Mouse (Mus musculus): Measurements from ENCODE around the gene Ccdc14.

DNA sequence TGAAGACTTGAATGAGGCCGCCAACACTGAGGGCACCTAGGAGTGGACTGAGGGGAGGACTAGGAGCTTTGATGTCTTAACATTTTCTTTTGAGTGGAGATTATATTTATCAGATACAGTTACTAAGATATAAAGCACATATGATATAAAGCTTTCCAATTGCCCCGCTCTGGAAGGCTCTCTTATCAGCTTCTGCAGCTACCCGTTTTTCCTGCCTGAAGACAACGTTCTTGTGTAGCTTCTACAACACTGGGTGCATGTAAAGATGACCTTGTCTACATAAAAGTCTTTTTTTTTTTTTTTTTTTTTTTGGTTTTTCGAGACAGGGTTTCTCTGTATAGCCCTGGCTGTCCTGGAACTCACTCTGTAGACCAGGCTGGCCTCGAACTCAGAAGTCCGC, 4.1 kb downstream of the Ccdc14 start:
- TF ChIP-seq CTCF (IDR thresholded peaks at IDR 0.05; ENCODE audit: borderline replicate concordance, control insufficient read depth, extremely low read depth, insufficient read depth, low read length, poor library complexity) (no peak), POLR2A (IDR thresholded peaks at IDR 0.05; ENCODE audit: control insufficient read depth, extremely low read depth, insufficient read depth, low read length, poor library complexity) (no peak)

All from thymus, adult 2 months (tissue).